Mouse (Mus musculus): Measurements from ENCODE around the gene Mcat. TPM values are rescaled to one million over a fixed set of nuclear protein-coding genes. Genes with fewer than 3 reads are reported as not detected.

The Mcat gene
- 43.9 and 46.9 TPM in 2 replicates for polyA plus RNA-seq (2016; fragmentation: Nextera tagmentation; extraction: Ambion mirVana)

GRCm38 (mm10) chr15:83563327-83563856 is at the start of gene Mcat, which contains the start of gene Tspo:
Mcat (minus strand) TSS chr15:83563787.
Tspo (plus strand) TSS chr15:83563592.
- H3K9me3 ChIP-seq = no peaks in the 10 kb centered on the region
- H3K36me3 ChIP-seq (replicated peaks) = no peaks in the 10 kb centered on the region
- peaks cover 22% of the 10 kb centered on the region for H3K4me1 ChIP-seq
- 1% methylated on average over 28 of the region's 28 CpGs for WGBS
- H3K4me3 ChIP-seq = peak within 1 kb of the TSS; percentile 62
- H3K27ac ChIP-seq (replicated peaks) = peak within 1 kb of the TSS; percentile 78
- peaks cover 33% of the 10 kb centered on the region for H3K27me3 ChIP-seq (replicated peaks; ENCODE audit: low read depth, poor library complexity, severe bottlenecking)
- no peak for DNase-seq (ENCODE audit: low spot score)

- WGBS = 54% methylated on average over 15 of the region's 15 CpGs
- H3K27ac ChIP-seq (replicated peaks) = no peak overlapping the region
- peaks cover 16% of the 10 kb centered on the region for H3K4me1 ChIP-seq
- peak; percentile 65 for DNase-seq (ENCODE audit: low spot score)
- no peaks in the 10 kb centered on the region for H3K27me3 ChIP-seq (replicated peaks; ENCODE audit: low read depth, poor library complexity, severe bottlenecking)
- peaks cover 62% of the 10 kb centered on the region for H3K36me3 ChIP-seq (replicated peaks)
- no peak overlapping the region for H3K4me3 ChIP-seq
- no peaks in the 10 kb centered on the region for H3K9me3 ChIP-seq
These were observed 43.7 kb upstream of the Mcat start for GRCm38 (mm10) chr15:83607115-83607802.

DNA sequence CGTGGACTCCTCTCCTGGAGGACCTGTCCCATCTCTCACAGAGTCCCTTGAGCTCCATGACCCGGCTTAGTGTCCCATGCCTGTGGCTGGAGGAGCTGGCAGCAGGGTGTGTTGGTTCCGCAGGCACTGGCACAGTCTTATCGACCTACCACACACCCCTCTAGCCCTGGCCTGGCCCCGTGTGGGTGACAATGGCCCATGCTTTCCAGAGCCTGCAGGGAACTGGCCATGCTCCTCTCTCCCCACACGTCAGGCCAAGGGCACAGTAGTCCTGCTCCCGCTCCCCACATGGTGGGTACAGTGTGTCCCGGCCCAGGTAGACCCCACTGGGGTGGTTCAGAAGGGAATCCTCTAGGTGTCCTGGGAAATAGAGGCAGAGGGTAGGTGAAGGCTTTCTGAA is 43.1 kb upstream of the Mcat start:
- no peak overlapping the region for H3K4me3 ChIP-seq
- H3K27me3 ChIP-seq (replicated peaks; ENCODE audit: low read depth, poor library complexity, severe bottlenecking) = no peaks in the 10 kb centered on the region
- peaks cover 57% of the 10 kb centered on the region for H3K36me3 ChIP-seq (replicated peaks)
- no peak overlapping the region for H3K27ac ChIP-seq (replicated peaks)
- no peaks in the 10 kb centered on the region for H3K9me3 ChIP-seq
- 93% methylated on average over 8 of the region's 8 CpGs for WGBS
- no peak for DNase-seq (ENCODE audit: low spot score)
- H3K4me1 ChIP-seq = peaks cover 16% of the 10 kb centered on the region

- no peak overlapping the region for H3K4me3 ChIP-seq
- H3K4me1 ChIP-seq = peaks cover 18% of the 10 kb centered on the region
- no peaks in the 10 kb centered on the region for H3K9me3 ChIP-seq
- no peak overlapping the region for H3K27ac ChIP-seq (replicated peaks)
- no peaks in the 10 kb centered on the region for H3K27me3 ChIP-seq (replicated peaks; ENCODE audit: low read depth, poor library complexity, severe bottlenecking)
- peaks cover 52% of the 10 kb centered on the region for H3K36me3 ChIP-seq (replicated peaks)
- no peak for DNase-seq (ENCODE audit: low spot score)
- WGBS = 95% methylated on average over 11 of the region's 11 CpGs
These were observed 42.6 kb upstream of the Mcat start for GRCm38 (mm10) chr15:83606216-83606615.

DNA sequence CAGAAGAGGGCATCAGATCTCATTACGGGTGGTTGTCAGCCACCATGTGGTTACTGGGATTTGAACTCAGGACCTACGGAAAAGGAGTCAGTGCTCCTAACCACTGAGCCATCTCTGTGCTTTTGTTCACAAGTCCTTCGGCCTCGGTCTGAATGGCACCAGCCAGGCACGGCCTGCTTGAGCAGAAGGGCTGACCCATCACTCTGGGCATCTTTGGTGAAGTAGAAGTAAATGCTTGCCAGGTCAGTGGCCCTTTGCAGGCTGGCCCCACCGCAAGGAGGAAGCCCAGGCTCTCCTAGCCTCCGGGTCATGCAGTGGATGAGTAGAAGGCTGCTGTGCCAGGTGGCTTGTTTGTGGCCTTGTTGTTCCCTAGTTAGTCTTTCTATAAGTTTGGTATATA is 39.8 kb upstream of the Mcat start:
- Histone ChIP-seq H3K27me3 (replicated peaks; ENCODE audit: low read depth, poor library complexity, severe bottlenecking) (no peaks in the 10 kb centered on the region), H3K4me1 (peaks cover 21% of the 10 kb centered on the region), H3K4me3 (no peak overlapping the region), H3K9me3 (no peaks in the 10 kb centered on the region), H3K27ac (replicated peaks) (no peak overlapping the region), H3K36me3 (replicated peaks) (peaks cover 32% of the 10 kb centered on the region)
- DNase-seq (ENCODE audit: low spot score) = no peak
- WGBS = 93% methylated on average over 7 of the region's 7 CpGs

DNA sequence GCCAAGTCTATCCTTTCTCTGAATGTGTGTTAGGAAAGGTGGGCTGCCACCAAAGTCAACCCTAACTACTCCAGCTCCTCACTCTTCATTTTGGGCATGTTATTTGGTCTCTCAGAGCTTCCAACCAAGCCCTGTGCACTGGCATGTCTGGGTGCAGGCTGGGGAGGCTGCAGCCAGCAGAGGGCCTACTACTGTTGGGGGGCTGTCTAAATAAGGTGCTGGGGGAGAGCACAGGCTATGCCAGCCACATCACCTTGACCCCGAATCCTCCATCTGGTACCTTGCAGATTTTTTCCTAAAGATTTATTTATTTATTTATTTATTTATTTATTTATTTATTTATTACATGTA is 39.4 kb upstream of the Mcat start:
- H3K36me3 ChIP-seq (replicated peaks) = peaks cover 28% of the 10 kb centered on the region
- H3K4me1 ChIP-seq = peaks cover 21% of the 10 kb centered on the region
- 89% methylated on average over 1 of the region's 1 CpGs for WGBS
- H3K9me3 ChIP-seq = no peaks in the 10 kb centered on the region
- no peak for DNase-seq (ENCODE audit: low spot score)
- H3K27ac ChIP-seq (replicated peaks) = no peak overlapping the region
- no peaks in the 10 kb centered on the region for H3K27me3 ChIP-seq (replicated peaks; ENCODE audit: low read depth, poor library complexity, severe bottlenecking)
- no peak overlapping the region for H3K4me3 ChIP-seq

DNA sequence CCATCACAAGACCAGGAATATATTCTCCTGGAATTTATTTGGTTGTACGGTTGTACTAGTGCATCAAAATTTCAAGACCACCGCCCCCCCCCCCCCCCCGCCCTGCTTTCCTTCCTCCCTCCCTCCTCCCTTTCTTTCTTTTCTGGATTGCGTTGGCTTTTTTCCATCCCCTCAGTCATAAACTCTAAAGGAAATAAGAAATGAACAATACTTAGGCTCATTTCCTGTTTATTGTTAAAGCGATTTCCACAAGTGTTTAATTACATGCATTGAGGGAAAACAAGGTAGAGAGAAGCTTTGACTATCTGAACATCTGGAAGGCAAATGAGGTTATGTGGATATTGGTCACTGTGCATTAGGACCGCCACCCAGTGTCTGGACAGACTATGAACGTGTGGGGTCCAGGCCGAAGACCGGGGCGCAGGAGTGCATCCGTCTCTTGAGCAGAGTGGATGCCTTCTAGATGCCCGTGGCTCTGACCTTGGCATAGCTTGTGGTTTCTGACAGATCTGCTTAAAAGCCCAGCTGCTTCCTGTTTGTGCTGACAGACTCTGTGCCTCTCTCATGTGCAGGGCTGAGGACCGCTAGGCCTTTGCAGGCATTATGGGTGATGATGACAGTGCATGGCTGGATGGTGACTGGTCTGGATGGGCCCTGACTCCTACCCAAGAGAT is 38.9 kb upstream of the Mcat start:
- H3K9me3 ChIP-seq = no peaks in the 10 kb centered on the region
- H3K36me3 ChIP-seq (replicated peaks) = peaks cover 23% of the 10 kb centered on the region
- WGBS = 81% methylated on average over 13 of the region's 13 CpGs
- no peak for DNase-seq (ENCODE audit: low spot score)
- H3K27ac ChIP-seq (replicated peaks) = no peak overlapping the region
- H3K4me3 ChIP-seq = no peak overlapping the region
- H3K27me3 ChIP-seq (replicated peaks; ENCODE audit: low read depth, poor library complexity, severe bottlenecking) = no peaks in the 10 kb centered on the region
- peaks cover 21% of the 10 kb centered on the region for H3K4me1 ChIP-seq

DNA sequence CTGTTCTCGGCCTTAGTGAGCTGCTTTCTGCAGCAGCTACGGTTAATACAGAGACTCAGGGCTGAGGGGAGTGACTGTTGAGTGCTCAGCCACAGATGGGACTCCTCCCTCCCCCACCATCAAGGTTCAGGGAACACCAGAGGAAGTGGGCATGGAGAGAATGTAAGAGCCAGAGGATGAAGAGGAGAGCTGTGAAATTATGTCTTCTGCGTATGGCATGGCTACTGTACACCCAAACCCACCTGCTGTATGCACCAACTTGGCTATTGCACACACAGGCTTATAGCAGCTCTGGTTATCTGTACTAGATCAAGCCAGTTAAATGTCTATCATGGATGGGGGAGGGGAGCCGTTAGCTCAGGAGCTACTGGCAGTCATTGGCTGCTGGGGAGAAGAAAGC is 37.6 kb upstream of the Mcat start:
- Histone ChIP-seq H3K4me1 (peaks cover 21% of the 10 kb centered on the region), H3K36me3 (replicated peaks) (peaks cover 11% of the 10 kb centered on the region), H3K9me3 (no peaks in the 10 kb centered on the region), H3K27ac (replicated peaks) (no peak overlapping the region), H3K27me3 (replicated peaks; ENCODE audit: low read depth, poor library complexity, severe bottlenecking) (no peaks in the 10 kb centered on the region), H3K4me3 (no peak overlapping the region)
- 78% methylated on average over 4 of the region's 4 CpGs for WGBS
- DNase-seq (ENCODE audit: low spot score) = no peak

GRCm38 (mm10) chr15:83596833-83597232 is 33.2 kb upstream of the Mcat start:
- Histone ChIP-seq H3K36me3 (replicated peaks) (peaks cover 11% of the 10 kb centered on the region), H3K4me3 (no peak overlapping the region), H3K4me1 (peaks cover 34% of the 10 kb centered on the region), H3K27me3 (replicated peaks; ENCODE audit: low read depth, poor library complexity, severe bottlenecking) (no peaks in the 10 kb centered on the region), H3K27ac (replicated peaks) (no peak overlapping the region), H3K9me3 (no peaks in the 10 kb centered on the region)
- 85% methylated on average over 4 of the region's 4 CpGs for WGBS
- no peak for DNase-seq (ENCODE audit: low spot score)

DNA sequence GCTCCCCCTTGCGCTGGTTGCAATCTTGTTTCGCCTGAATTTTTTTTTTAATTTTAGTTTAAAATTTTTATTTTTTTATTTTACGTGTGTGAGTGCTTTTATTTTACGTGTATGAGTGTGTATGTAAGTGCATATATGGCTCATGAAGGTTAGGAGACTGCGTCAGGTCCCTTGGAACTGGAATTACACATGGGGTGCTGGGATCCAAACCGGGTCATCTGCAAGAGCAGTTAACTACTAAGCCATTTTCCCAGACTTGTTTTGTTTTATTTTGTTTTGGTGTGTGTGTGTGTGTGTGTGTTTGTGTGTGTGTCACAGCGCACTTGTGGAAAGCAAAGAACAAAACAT is 31.8 kb upstream of the Mcat start:
- DNase-seq (ENCODE audit: low spot score) = no peak
- H3K4me1 ChIP-seq = peaks cover 28% of the 10 kb centered on the region
- H3K27me3 ChIP-seq (replicated peaks; ENCODE audit: low read depth, poor library complexity, severe bottlenecking) = no peaks in the 10 kb centered on the region
- peaks cover 26% of the 10 kb centered on the region for H3K36me3 ChIP-seq (replicated peaks)
- peak overlapping the region; percentile 88 for H3K27ac ChIP-seq (replicated peaks)
- peak overlapping the region; percentile 90 for H3K4me3 ChIP-seq
- 42% methylated on average over 7 of the region's 7 CpGs for WGBS
- no peaks in the 10 kb centered on the region for H3K9me3 ChIP-seq

- under 1% methylated on average over 68 of the region's 68 CpGs for WGBS
- H3K27me3 ChIP-seq (replicated peaks; ENCODE audit: low read depth, poor library complexity, severe bottlenecking) = no peaks in the 10 kb centered on the region
These were observed 31.2 kb upstream of the Mcat start, which contains the start of gene Ttll12 for GRCm38 (mm10) chr15:83594513-83595363. Ttll12 (minus strand) TSS chr15:83595157.

DNA sequence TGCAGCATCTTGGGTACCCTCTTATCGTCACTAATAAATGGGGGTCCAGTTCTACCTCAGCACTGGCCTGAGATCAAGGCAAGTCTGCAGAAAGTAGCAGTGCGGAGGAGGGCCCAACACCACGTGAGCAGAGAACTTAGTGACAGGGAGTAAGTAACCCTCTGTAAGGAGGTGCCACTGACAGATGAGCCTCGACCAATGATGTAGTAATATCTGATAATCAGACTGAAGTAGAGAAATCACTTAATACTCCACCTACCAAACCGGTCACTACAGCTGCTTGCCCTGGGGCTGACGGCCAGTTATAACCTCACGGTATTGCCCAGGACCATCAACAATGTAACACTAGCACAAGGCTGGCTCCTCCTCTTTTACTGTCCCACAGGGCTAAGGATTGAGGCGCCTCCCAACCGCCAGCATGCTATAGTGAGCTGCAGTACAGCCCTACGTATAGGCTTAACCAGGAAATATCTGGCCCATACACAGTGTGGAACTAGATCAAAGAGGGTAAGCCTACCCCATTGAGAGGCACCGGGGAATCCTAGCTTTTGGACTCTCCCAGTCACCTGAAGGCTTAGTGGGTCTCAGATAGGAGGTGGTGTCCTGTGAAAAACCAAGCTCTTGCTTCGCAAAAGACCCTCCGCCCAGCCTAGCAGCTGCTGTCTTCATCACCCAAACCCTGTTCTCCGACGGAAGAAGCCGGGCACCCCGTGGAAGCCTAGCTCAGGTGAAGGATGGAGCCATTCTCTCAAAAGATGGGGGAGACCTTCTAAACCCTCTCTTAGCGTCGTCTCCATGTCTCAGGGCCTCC is 30.3 kb upstream of the Mcat start:
- peak; percentile 56 for DNase-seq (ENCODE audit: low spot score)
- WGBS = 12% methylated on average over 19 of the region's 19 CpGs
- H3K4me3 ChIP-seq = peak overlapping the region; percentile 90
- H3K9me3 ChIP-seq = no peaks in the 10 kb centered on the region
- peaks cover 39% of the 10 kb centered on the region for H3K36me3 ChIP-seq (replicated peaks)
- H3K27me3 ChIP-seq (replicated peaks; ENCODE audit: low read depth, poor library complexity, severe bottlenecking) = no peaks in the 10 kb centered on the region
- peak overlapping the region; percentile 88 for H3K27ac ChIP-seq (replicated peaks)
- H3K4me1 ChIP-seq = peaks cover 28% of the 10 kb centered on the region

More at GRCm38 (mm10) chr15:83594513-83595363, 31.2 kb upstream of the Mcat start, which contains the start of gene Ttll12:
- peak; percentile 97 for DNase-seq (ENCODE audit: low spot score)
- Histone ChIP-seq H3K4me3 (peak within 1 kb of the TSS; percentile 90), H3K36me3 (replicated peaks) (peaks cover 32% of the 10 kb centered on the region), H3K27ac (replicated peaks) (peak within 1 kb of the TSS; percentile 88), H3K4me1 (peaks cover 28% of the 10 kb centered on the region), H3K9me3 (no peaks in the 10 kb centered on the region)

Measured in embryonic facial prominence, embryonic 10.5 days (tissue).